Mouse (Mus musculus) hindbrain, postnatal 0 days (tissue): ENCODE measurements around the gene Rnf44. TPM values are rescaled to one million over a fixed set of nuclear protein-coding genes. Genes with fewer than 3 reads are reported as not detected.

Experiments used
- ATAC-seq: fragments of 200-750 bp; cut with Nextera tagmentation; 2 replicates; pipeline ENCODE4 v1.8.0; 2017; ENCODE audit warnings: mild to moderate bottlenecking, moderate TSS enrichment, moderate library complexity
- DNase-seq: peaks from one replicate; pipeline ENCODE4 v3.0.0-alpha.2; 2015; ENCODE audit warnings: low spot score
- H3K27ac ChIP-seq: fragments of 300-500 bp; sonication (generic); 2 replicates; pipeline ENCODE4 v1.5.1; 2014; ENCODE audit warnings: mild to moderate bottlenecking
- H3K27me3 ChIP-seq: fragments of 300-500 bp; sonication (generic); 2 replicates; pipeline ENCODE4 v1.6.1; 2014; ENCODE audit warnings: low read length, mixed read lengths; ENCODE audit not compliant: insufficient read depth
- H3K36me3 ChIP-seq: fragments of 300-500 bp; sonication (generic); 2 replicates; pipeline ENCODE4 v1.6.1; 2014; ENCODE audit warnings: low read length, mixed read lengths; ENCODE audit not compliant: insufficient read depth
- H3K4me1 ChIP-seq: fragments of 300-500 bp; sonication (generic); 2 replicates; pipeline ENCODE4 v1.6.1; 2014; ENCODE audit warnings: antibody characterized with exemption, low read length, mixed read lengths; ENCODE audit not compliant: insufficient read depth
- H3K4me2 ChIP-seq: fragments of 300-500 bp; sonication (generic); 2 replicates; pipeline ENCODE4 v1.6.1; 2014; ENCODE audit warnings: low read depth, mild to moderate bottlenecking, low read length, moderate library complexity, mixed read lengths
- H3K4me3 ChIP-seq: fragments of 300-500 bp; sonication (generic); 2 replicates; pipeline ENCODE4 v1.5.1; 2014; ENCODE audit warnings: low read length
- H3K9ac ChIP-seq: fragments of 300-500 bp; sonication (generic); replicated peaks from 2 replicates; pipeline ENCODE4 v1.6.1; 2014; ENCODE audit warnings: mild to moderate bottlenecking, low read length, moderate library complexity, mixed read lengths
- H3K9me3 ChIP-seq: fragments of 300-500 bp; sonication (generic); 2 replicates; pipeline ENCODE4 v1.6.1; 2016; ENCODE audit warnings: low read length, mixed read lengths
- CTCF ChIP-seq: IDR thresholded peaks from 2 replicates; pipeline ENCODE4 v1.5.1; 2016; ENCODE audit warnings: antibody characterized with exemption, control low read depth, low read depth
- WGBS: fragments of 180-500 bp; shearing (Covaris S2); extraction: QIAGEN DNeasy Blood & Tissue Kit; methylation state at CpG from one replicate; pipeline ENCODE4 v1.1.7; 2014; 5-methylcytosine and 5-hydroxymethylcytosine counted together
- polyA plus RNA-seq: library from polyadenylated mRNA; unstranded; fragments of >200 nt; fragmentation: Nextera tagmentation; extraction: Ambion mirVana; gene quantifications from 2 replicates; pipeline ENCODE4 v1.2.1, GENCODE M21; 2015
- total RNA-seq: library from RNA; depleted of rRNA; stranded (reverse); fragments of >200 nt; gene quantifications from 2 replicates; pipeline ENCODE4 v1.2.3, GENCODE M21; 2014; rRNA removed

Rnf44 gene
- total and polyA plus RNA-seq, 2 experiments from 2014 or later, result 60.1 to 74.8 TPM

DNA sequence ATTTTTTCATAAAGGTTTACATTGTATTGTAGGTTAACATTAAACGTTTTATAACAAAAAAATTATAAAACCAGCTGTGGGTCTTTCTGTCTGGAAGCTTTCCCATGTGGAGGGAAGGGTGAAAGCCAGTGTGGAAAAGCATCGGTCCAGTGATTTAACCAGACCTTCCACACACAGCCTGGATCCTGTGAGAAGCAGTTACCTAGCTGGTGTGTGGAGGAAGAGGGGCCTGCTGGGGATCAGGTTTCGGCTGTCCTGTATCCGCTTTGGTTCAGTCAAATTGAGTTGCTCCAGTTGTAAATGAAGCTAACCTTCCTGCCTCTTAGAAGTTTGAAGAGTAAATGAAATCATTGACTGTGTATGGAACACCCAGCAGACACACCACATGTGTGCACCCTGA lies 29.7 kb downstream of the Rnf44 start:
- no peaks in the 10 kb centered on the region for H3K9me3 ChIP-seq
- H3K4me1 ChIP-seq, result no peaks in the 10 kb centered on the region
- no peak overlapping the region for H3K9ac ChIP-seq
- peaks cover 32% of the 10 kb centered on the region for H3K36me3 ChIP-seq
- no peak for TF ChIP-seq CTCF
- H3K27me3 ChIP-seq, result no peaks in the 10 kb centered on the region
- ATAC-seq (no peak), DNase-seq (no peak)
- WGBS, result 87% methylated on average over 4 of the region's 4 CpGs
- H3K27ac ChIP-seq, result no peak overlapping the region
- no peak overlapping the region for H3K4me2 ChIP-seq
- no peak overlapping the region for H3K4me3 ChIP-seq

DNA sequence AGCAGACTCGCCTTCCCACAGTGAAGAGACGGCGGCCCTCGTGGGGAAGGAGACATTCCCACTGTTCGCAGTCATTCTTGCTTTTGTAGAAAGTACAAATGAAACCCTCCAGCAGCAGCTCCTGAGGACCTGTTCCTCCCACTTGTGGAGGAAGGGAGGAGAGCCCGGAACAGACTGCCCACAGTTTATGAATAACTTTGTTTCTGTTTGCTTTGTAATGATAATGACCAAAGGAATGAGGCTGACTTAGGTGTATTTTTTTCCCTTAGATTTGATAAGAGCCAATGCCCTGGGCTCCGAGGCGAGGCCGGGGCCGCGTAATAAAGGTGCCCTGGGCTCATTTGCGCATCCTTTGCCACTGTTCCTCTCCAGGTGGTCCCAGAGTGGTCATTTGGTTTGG lies 32.3 kb downstream of the Rnf44 start:
- peaks cover 58% of the 10 kb centered on the region for H3K36me3 ChIP-seq
- TF ChIP-seq CTCF, result no peak
- WGBS, result 75% methylated on average over 12 of the region's 12 CpGs

GRCm38 (mm10) chr13:54660877-54661276 lies 32.8 kb downstream of the Rnf44 start:
- Histone ChIP-seq H3K4me3 (no peak overlapping the region), H3K4me1 (no peaks in the 10 kb centered on the region), H3K9me3 (no peaks in the 10 kb centered on the region), H3K36me3 (peaks cover 63% of the 10 kb centered on the region), H3K27ac (no peak overlapping the region), H3K4me2 (no peak overlapping the region), H3K9ac (no peak overlapping the region), H3K27me3 (no peaks in the 10 kb centered on the region)
- ATAC-seq, result no peak
- DNase-seq, result no peak
- 40% methylated on average over 5 of the region's 5 CpGs for WGBS
- TF ChIP-seq CTCF, result no peak

More for the DNA sequence above, 32.3 kb downstream of the Rnf44 start:
- Histone ChIP-seq H3K9ac (no peak overlapping the region), H3K4me1 (no peaks in the 10 kb centered on the region), H3K9me3 (no peaks in the 10 kb centered on the region), H3K4me3 (no peak overlapping the region), H3K4me2 (no peak overlapping the region), H3K27me3 (no peaks in the 10 kb centered on the region), H3K27ac (no peak overlapping the region)
- no peak for DNase-seq
- no peak for ATAC-seq

DNA sequence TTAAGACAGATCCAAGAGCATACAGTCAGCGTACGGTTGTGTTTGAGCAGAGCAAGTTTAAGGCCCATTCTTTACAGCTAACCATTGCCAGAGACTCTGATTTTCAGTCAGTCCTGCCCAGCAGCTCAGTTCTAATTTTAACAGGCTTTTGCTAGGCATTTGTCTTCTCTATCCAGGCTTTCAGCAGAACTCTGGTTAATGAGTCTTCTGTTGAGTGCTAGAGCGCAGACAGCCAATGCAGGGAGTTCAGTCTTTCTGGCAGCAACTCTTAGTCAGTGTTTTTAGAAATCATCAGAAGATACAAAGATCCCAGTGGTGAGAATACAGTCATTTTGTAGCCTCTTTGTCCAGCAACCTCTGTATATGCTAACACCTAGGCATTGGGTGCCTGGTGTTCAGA lies 43.2 kb downstream of the Rnf44 start:
- H3K4me1 ChIP-seq, result no peaks in the 10 kb centered on the region
- TF ChIP-seq CTCF, result no peak
- H3K36me3 ChIP-seq, result peaks cover 84% of the 10 kb centered on the region
- ATAC-seq (no peak), DNase-seq (no peak)
- 94% methylated on average over 3 of the region's 3 CpGs for WGBS
- no peak overlapping the region for H3K4me2 ChIP-seq
- H3K27ac ChIP-seq, result no peak overlapping the region
- H3K4me3 ChIP-seq, result no peak overlapping the region
- H3K27me3 ChIP-seq, result no peaks in the 10 kb centered on the region
- no peaks in the 10 kb centered on the region for H3K9me3 ChIP-seq
- H3K9ac ChIP-seq, result no peak overlapping the region

- H3K9me3 ChIP-seq, result no peaks in the 10 kb centered on the region
- 94% methylated on average over 3 of the region's 3 CpGs for WGBS
- DNase-seq, result no peak
- no peak overlapping the region for H3K4me3 ChIP-seq
- peaks cover 8% of the 10 kb centered on the region; the same call in 1 of the 2 replicates for H3K36me3 ChIP-seq
- TF ChIP-seq CTCF, result no peak
- no peak overlapping the region for H3K4me2 ChIP-seq
- no peak overlapping the region for H3K9ac ChIP-seq
- H3K27me3 ChIP-seq, result no peaks in the 10 kb centered on the region
- no peaks in the 10 kb centered on the region for H3K4me1 ChIP-seq
- H3K27ac ChIP-seq, result no peak overlapping the region
- no peak for ATAC-seq
Measured at GRCm38 (mm10) chr13:54635011-54635410, 58.7 kb downstream of the Rnf44 start.

DNA sequence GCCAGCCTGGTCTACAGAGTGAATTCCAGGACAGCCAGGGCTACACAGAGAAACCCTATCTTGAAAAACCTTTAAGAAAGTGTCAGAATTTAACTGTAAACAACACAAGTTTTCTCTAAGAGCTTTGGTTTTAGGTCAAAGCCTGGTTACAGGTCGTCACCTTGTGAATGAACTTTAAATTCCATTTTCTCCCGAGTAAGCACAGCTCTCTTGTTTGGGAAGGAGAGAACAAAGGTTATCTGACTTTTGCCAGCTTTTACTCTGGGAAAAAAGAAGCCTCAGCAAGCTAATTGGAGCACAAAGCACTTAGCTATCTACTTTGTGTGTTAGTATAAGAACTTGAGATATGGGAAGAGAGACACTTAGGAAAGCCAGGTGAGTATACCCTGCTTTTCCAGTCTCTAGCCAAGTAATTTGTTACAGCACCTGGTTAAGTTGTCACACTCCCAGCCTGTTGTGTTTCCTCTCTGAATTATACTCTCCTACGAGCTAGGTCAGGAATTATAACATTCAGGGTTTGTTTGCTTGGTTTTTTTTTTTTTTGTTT lies 60.9 kb downstream of the Rnf44 start:
- 64% methylated on average over 3 of the region's 3 CpGs for WGBS
- Histone ChIP-seq H3K27me3 (no peaks in the 10 kb centered on the region), H3K4me2 (no peak overlapping the region), H3K9ac (no peak overlapping the region), H3K9me3 (no peaks in the 10 kb centered on the region), H3K27ac (no peak overlapping the region), H3K4me3 (no peak overlapping the region), H3K4me1 (no peaks in the 10 kb centered on the region), H3K36me3 (no peaks in the 10 kb centered on the region)
- ATAC-seq (no peak), DNase-seq (no peak)
- TF ChIP-seq CTCF, result no peak

Other genes with a start within 250 kb of the Rnf44 start
- 67.2 and 120 TPM in 2 replicates for gene Thoc3, start 225.1 kb downstream of the Rnf44 start, total RNA-seq
- 107 and 108 TPM in 2 replicates for gene Thoc3, start 225.1 kb downstream of the Rnf44 start, polyA plus RNA-seq
- gene Simc1, start 190.1 kb downstream of the Rnf44 start, total RNA-seq, result 17.1 and 18.3 TPM in 2 replicates
- gene Simc1, start 190.1 kb downstream of the Rnf44 start, polyA plus RNA-seq, result 9.3 and 9.5 TPM in 2 replicates
- gene 4833439L19Rik, start 128.5 kb downstream of the Rnf44 start, total RNA-seq, result 248 and 278 TPM in 2 replicates
- gene 4833439L19Rik, start 128.5 kb downstream of the Rnf44 start, polyA plus RNA-seq, result 221 and 231 TPM in 2 replicates
- gene Arl10, start 118.9 kb downstream of the Rnf44 start, total RNA-seq, result 159 and 240 TPM in 2 replicates
- gene Arl10, start 118.9 kb downstream of the Rnf44 start, polyA plus RNA-seq, result 66.3 and 69.7 TPM in 2 replicates
- 19.7 and 24.5 TPM in 2 replicates for gene Nop16, start 103.8 kb downstream of the Rnf44 start, total RNA-seq
- gene Nop16, start 103.8 kb downstream of the Rnf44 start, polyA plus RNA-seq, result 49.9 and 53.0 TPM in 2 replicates
- 177 and 187 TPM in 2 replicates for gene Higd2a, start 103.7 kb downstream of the Rnf44 start, total RNA-seq
- 355 and 362 TPM in 2 replicates for gene Higd2a, start 103.7 kb downstream of the Rnf44 start, polyA plus RNA-seq
- 184 and 189 TPM in 2 replicates for gene Cltb, start 82.6 kb downstream of the Rnf44 start, total RNA-seq
- 312 and 318 TPM in 2 replicates for gene Cltb, start 82.6 kb downstream of the Rnf44 start, polyA plus RNA-seq
- gene Faf2, start 72.1 kb downstream of the Rnf44 start, total RNA-seq, result 39.5 and 41.9 TPM in 2 replicates
- gene Faf2, start 72.1 kb downstream of the Rnf44 start, polyA plus RNA-seq, result 64.0 and 65.0 TPM in 2 replicates
- gene Cdhr2, start 7.6 kb upstream of the Rnf44 start, total RNA-seq, result 0.22 and 0.37 TPM in 2 replicates
- 0.35 and 0.41 TPM in 2 replicates for gene Cdhr2, start 7.6 kb upstream of the Rnf44 start, polyA plus RNA-seq
- gene Gprin1, start 56.0 kb upstream of the Rnf44 start, total RNA-seq, result 146 and 153 TPM in 2 replicates
- gene Gprin1, start 56.0 kb upstream of the Rnf44 start, polyA plus RNA-seq, result 18.3 and 19.9 TPM in 2 replicates
- 96.8 and 111 TPM in 2 replicates for gene Sncb, start 72.7 kb upstream of the Rnf44 start, total RNA-seq
- 202 and 222 TPM in 2 replicates for gene Sncb, start 72.7 kb upstream of the Rnf44 start, polyA plus RNA-seq
- gene Eif4e1b, start 90.1 kb upstream of the Rnf44 start, total RNA-seq, result not detected in 2 replicates
- not detected in 2 replicates for gene Eif4e1b, start 90.1 kb upstream of the Rnf44 start, polyA plus RNA-seq
- gene Tspan17, start 95.5 kb upstream of the Rnf44 start, total RNA-seq, result 53.2 and 60.5 TPM in 2 replicates
- 143 and 153 TPM in 2 replicates for gene Tspan17, start 95.5 kb upstream of the Rnf44 start, polyA plus RNA-seq